Mouse (Mus musculus) heart, embryonic 16.5 days (tissue): Measurements from ENCODE around the gene Tnks2. TPM values are rescaled to one million over a fixed set of nuclear protein-coding genes. Genes with fewer than 3 reads are reported as not detected.

Source experiments
- ATAC-seq: fragments of 200-750 bp; cut with Nextera tagmentation; replicated peaks from 2 replicates; pipeline ENCODE4 v1.8.0; 2017; ENCODE audit warnings: moderate number of reproducible peaks; ENCODE audit not compliant: insufficient read depth, low FRiP score; ENCODE audit errors: extremely low read depth
- H3K27ac ChIP-seq: fragments of 300-500 bp; sonication (generic); 2 replicates; pipeline ENCODE4 v1.5.1; 2014; ENCODE audit warnings: mild to moderate bottlenecking, low read length, control low read depth, moderate library complexity
- H3K27me3 ChIP-seq: fragments of 300-500 bp; sonication (generic); 2 replicates; pipeline ENCODE4 v1.6.1; 2014; ENCODE audit warnings: low read length, mixed read lengths; ENCODE audit not compliant: control insufficient read depth, insufficient read depth
- H3K36me3 ChIP-seq: fragments of 300-500 bp; sonication (generic); 2 replicates; pipeline ENCODE4 v1.6.1; 2014; ENCODE audit not compliant: control insufficient read depth, insufficient read depth
- H3K4me1 ChIP-seq: fragments of 300-500 bp; sonication (generic); 2 replicates; pipeline ENCODE4 v1.6.1; 2014; ENCODE audit warnings: low read length, mixed read lengths; ENCODE audit not compliant: control insufficient read depth, insufficient read depth
- H3K4me2 ChIP-seq: fragments of 300-500 bp; sonication (generic); 2 replicates; pipeline ENCODE4 v1.6.1; 2014; ENCODE audit warnings: low read depth, mild to moderate bottlenecking, control low read depth, low read length
- H3K4me3 ChIP-seq: fragments of 300-500 bp; sonication (generic); 2 replicates; pipeline ENCODE4 v1.5.1; 2014; ENCODE audit warnings: mild to moderate bottlenecking, control low read depth, low read length
- H3K9ac ChIP-seq: fragments of 300-500 bp; sonication (generic); 2 replicates; pipeline ENCODE4 v1.6.1; 2014; ENCODE audit warnings: low read length, control low read depth
- H3K9me3 ChIP-seq: fragments of 300-500 bp; sonication (generic); replicated peaks from 2 replicates; pipeline ENCODE4 v1.6.1; 2016; ENCODE audit warnings: low read length; ENCODE audit not compliant: control insufficient read depth
- WGBS: fragments of 180-500 bp; shearing (Covaris S2); extraction: QIAGEN DNeasy Blood & Tissue Kit; methylation state at CpG from one replicate; pipeline ENCODE4 v1.1.7; 2014; 5-methylcytosine and 5-hydroxymethylcytosine counted together
- polyA plus RNA-seq: library from polyadenylated mRNA; unstranded; fragments of >200 nt; fragmentation: Nextera tagmentation; extraction: Ambion mirVana; gene quantifications from 2 replicates; pipeline ENCODE4 v1.2.1, GENCODE M21; 2015

The Tnks2 gene
- 25.8 and 36.0 TPM in 2 replicates for polyA plus RNA-seq

GRCm38 (mm10) chr19:36833788-36834531 lies at the start of gene Tnks2:
Gene Tnks2 (plus strand): TSS chr19:36834232.
- H3K27ac ChIP-seq, result peak within 1 kb of the TSS; percentile 97
- ATAC-seq, result peak; percentile 95
- H3K9me3 ChIP-seq, result no peaks in the 10 kb centered on the region
- peak within 1 kb of the TSS; percentile 71 for H3K4me3 ChIP-seq
- 0 out of 2 replicates have a peak, but pooled peaks cover 3% of the 10 kb centered on the region for H3K36me3 ChIP-seq
- H3K4me2 ChIP-seq, result peak within 1 kb of the TSS; percentile 89
- peaks cover 12% of the 10 kb centered on the region for H3K4me1 ChIP-seq
- no peaks in the 10 kb centered on the region for H3K27me3 ChIP-seq
- WGBS, result under 1% methylated on average over 69 of the region's 73 CpGs
- H3K9ac ChIP-seq, result peak within 1 kb of the TSS; percentile 87

GRCm38 (mm10) chr19:36789873-36790733 lies 43.9 kb upstream of the Tnks2 start:
- peak; percentile 75 for ATAC-seq
- Histone ChIP-seq H3K4me1 (no peaks in the 10 kb centered on the region; the same call in 1 of the 2 replicates), H3K4me2 (no peak overlapping the region), H3K9ac (no peak overlapping the region), H3K9me3 (no peaks in the 10 kb centered on the region), H3K4me3 (no peak overlapping the region), H3K27me3 (no peaks in the 10 kb centered on the region), H3K36me3 (no peaks in the 10 kb centered on the region), H3K27ac (peak overlapping the region; percentile 75)
- 67% methylated on average over 17 of the region's 17 CpGs for WGBS

DNA sequence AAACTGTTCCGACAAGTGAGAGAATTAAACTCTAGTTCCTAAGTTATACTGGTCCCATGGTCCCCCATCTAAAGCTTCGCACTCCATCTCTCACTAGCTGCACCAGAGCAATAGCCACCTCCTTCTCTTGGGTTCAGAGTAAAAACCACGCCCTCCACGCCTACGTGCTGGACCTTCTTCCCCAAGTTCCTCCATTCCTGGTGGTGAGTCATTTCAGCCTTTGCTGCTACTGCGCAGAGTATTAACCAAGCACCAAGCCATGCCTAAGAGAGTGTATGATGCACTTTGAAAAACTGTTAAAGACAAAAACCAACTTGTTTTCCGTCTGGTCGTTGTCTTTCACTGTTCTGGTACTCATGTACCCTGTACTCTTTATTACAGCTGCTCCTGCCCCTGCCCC lies 41.4 kb upstream of the Tnks2 start:
- H3K9me3 ChIP-seq, result no peaks in the 10 kb centered on the region
- no peak overlapping the region for H3K9ac ChIP-seq
- peaks cover 11% of the 10 kb centered on the region; the same call in 1 of the 2 replicates for H3K4me1 ChIP-seq
- 78% methylated on average over 8 of the region's 8 CpGs for WGBS
- H3K4me2 ChIP-seq, result no peak overlapping the region
- H3K36me3 ChIP-seq, result no peaks in the 10 kb centered on the region
- H3K4me3 ChIP-seq, result no peak overlapping the region
- H3K27ac ChIP-seq, result no peak overlapping the region
- H3K27me3 ChIP-seq, result no peaks in the 10 kb centered on the region
- ATAC-seq, result no peak

GRCm38 (mm10) chr19:36793450-36793849 lies 40.6 kb upstream of the Tnks2 start:
- WGBS, result 67% methylated on average over 1 of the region's 1 CpGs
- Histone ChIP-seq H3K36me3 (no peaks in the 10 kb centered on the region), H3K4me2 (no peak overlapping the region), H3K4me1 (peaks cover 11% of the 10 kb centered on the region; the same call in 1 of the 2 replicates), H3K9ac (no peak overlapping the region), H3K27ac (0 out of 2 replicates have a peak overlapping the region, but pooled peaks have one; percentile 9), H3K9me3 (no peaks in the 10 kb centered on the region), H3K27me3 (no peaks in the 10 kb centered on the region), H3K4me3 (no peak overlapping the region)
- ATAC-seq, result no peak

DNA sequence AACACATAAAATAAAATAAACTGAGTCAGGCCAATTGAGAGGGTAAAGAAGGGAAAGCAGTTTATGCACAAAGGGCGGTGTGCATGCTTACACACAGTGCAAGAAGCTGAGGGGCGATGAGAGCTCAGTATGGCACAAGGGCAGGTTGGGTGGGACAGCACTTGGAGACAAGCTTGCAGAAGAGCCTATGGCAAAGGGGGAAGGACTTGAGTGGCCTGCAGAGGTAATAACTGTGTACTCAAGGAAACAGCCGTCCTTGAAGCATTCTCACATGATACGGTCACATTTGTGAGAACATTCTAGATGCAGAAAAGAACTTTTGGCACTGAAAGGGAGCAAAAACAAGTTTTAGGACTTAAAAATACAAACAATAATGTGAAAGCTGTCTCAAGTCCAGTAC lies 40.0 kb upstream of the Tnks2 start:
- Histone ChIP-seq H3K36me3 (no peaks in the 10 kb centered on the region), H3K4me2 (no peak overlapping the region), H3K4me3 (no peak overlapping the region), H3K27me3 (no peaks in the 10 kb centered on the region), H3K9ac (no peak overlapping the region), H3K27ac (no peak overlapping the region), H3K9me3 (no peaks in the 10 kb centered on the region), H3K4me1 (peaks cover 12% of the 10 kb centered on the region)
- ATAC-seq, result no peak
- WGBS, result 86% methylated on average over 4 of the region's 4 CpGs

DNA sequence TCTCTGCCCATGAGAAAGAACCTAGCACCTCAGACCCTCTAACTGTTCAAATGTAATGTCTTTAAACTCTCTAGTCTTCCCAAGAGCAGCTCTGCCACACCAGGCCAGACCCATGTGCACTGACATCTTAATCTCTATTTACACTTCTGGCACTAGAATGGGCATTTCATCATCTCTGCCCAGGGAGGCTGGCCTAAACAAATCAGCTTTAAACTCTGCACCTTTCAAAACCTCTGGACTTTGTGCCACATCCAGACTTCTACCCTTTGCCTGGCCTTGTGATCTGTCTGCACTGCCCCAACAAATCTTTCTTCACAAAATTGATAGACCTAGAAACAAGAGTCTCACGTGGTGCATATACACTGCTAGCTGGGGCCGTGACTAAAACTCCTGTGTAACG lies 38.8 kb upstream of the Tnks2 start:
- 40% methylated on average over 3 of the region's 3 CpGs for WGBS
- H3K9me3 ChIP-seq, result no peaks in the 10 kb centered on the region
- H3K27ac ChIP-seq, result no peak overlapping the region
- H3K4me2 ChIP-seq, result peak overlapping the region; percentile 45; the same call in 1 of the 2 replicates
- no peaks in the 10 kb centered on the region for H3K36me3 ChIP-seq
- no peak overlapping the region for H3K4me3 ChIP-seq
- H3K9ac ChIP-seq, result peak overlapping the region; percentile 61
- no peak for ATAC-seq
- H3K4me1 ChIP-seq, result peaks cover 14% of the 10 kb centered on the region
- no peaks in the 10 kb centered on the region for H3K27me3 ChIP-seq

GRCm38 (mm10) chr19:36796931-36797330 lies 37.1 kb upstream of the Tnks2 start:
- WGBS, result 76% methylated on average over 9 of the region's 9 CpGs
- Histone ChIP-seq H3K36me3 (no peaks in the 10 kb centered on the region), H3K4me1 (peaks cover 14% of the 10 kb centered on the region), H3K9ac (no peak overlapping the region), H3K27ac (no peak overlapping the region), H3K27me3 (no peaks in the 10 kb centered on the region), H3K4me2 (no peak overlapping the region), H3K9me3 (no peaks in the 10 kb centered on the region), H3K4me3 (no peak overlapping the region)
- ATAC-seq, result no peak

DNA sequence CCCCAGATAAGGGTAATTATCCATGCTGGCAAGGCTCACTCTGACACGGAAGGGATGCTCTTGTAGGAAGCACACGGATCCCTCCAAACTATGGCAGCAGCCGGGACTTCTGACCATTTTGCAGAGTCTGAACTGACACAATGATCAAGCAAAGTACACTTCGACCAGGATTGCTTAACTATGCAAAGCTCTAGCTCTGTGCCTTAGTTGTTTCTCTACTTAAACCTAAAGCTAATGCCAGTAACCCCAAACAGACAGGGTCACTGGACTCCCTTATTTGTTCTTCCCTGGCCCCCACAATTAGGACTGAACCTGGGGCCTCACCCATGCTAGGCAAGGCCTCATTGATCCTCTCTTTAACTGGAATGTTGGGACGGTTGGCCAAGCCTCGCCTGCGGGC lies 33.7 kb upstream of the Tnks2 start:
- Histone ChIP-seq H3K27ac (no peak overlapping the region), H3K9ac (no peak overlapping the region), H3K27me3 (no peaks in the 10 kb centered on the region), H3K4me2 (no peak overlapping the region), H3K4me3 (no peak overlapping the region), H3K4me1 (peaks cover 14% of the 10 kb centered on the region), H3K9me3 (peaks cover 5% of the 10 kb centered on the region), H3K36me3 (no peaks in the 10 kb centered on the region)
- WGBS, result 79% methylated on average over 7 of the region's 7 CpGs
- no peak for ATAC-seq
